ENCODE assay signal across 17 mouse cellular contexts in genomic region chr19:28351068-28352066, GRCm38 (mm10).
DNase-seq lines count a peak whose midpoint lies in the region; ATAC-seq and TF ChIP-seq lines count a peak whose summit lies in the region.
"Had no signal": no experiment of that assay in that cellular context is flagged by ENCODE, and none has a peak within 500 bp of the region (broad histone marks: within the 10 kb centered on the region; RNA-seq: fewer than 3 reads in every experiment).

No protein-coding gene starts in this region.

- no peaks in the 10 kb centered on the region for H3K9me3 ChIP-seq in hindbrain, embryonic 14.5 days (ENCODE audit: control insufficient read depth, low read length)
- no peaks in the 10 kb centered on the region for H3K9me3 ChIP-seq in hindbrain, embryonic 12.5 days (replicated peaks)
- H3K9me3 ChIP-seq in limb, embryonic 14.5 days (ENCODE audit: control insufficient read depth, low read length), result no peaks in the 10 kb centered on the region
- H3K9me3 ChIP-seq in forebrain, postnatal 0 days (ENCODE audit: low read length), result no peaks in the 10 kb centered on the region
- H3K9me3 ChIP-seq: heart, embryonic 12.5 days; liver, embryonic 12.5 days; lung, embryonic 15.5 days had no signal

- 46% methylated on average over 13 of the region's 13 CpGs for WGBS in hindbrain, embryonic 14.5 days
- 65% methylated on average over 13 of the region's 13 CpGs for WGBS in hindbrain, embryonic 12.5 days
- 25% methylated on average over 13 of the region's 13 CpGs for WGBS in limb, embryonic 14.5 days
- 58% methylated on average over 13 of the region's 13 CpGs for WGBS in forebrain, postnatal 0 days

- H3K27ac ChIP-seq in hindbrain, embryonic 14.5 days, result no peak overlapping the region
- no peak overlapping the region for H3K27ac ChIP-seq in hindbrain, embryonic 12.5 days
- H3K27ac ChIP-seq in limb, embryonic 14.5 days (replicated peaks; ENCODE audit: low read depth, low read length), result no peak overlapping the region
- no peak overlapping the region for H3K27ac ChIP-seq in forebrain, postnatal 0 days (ENCODE audit: low read depth, low read length)
- H3K27ac ChIP-seq: liver, embryonic 12.5 days; lung, embryonic 15.5 days had no signal

- no peak overlapping the region for H3K4me2 ChIP-seq in hindbrain, embryonic 14.5 days (replicated peaks)
- H3K4me2 ChIP-seq in hindbrain, embryonic 12.5 days (replicated peaks), result no peak overlapping the region
- no peak overlapping the region for H3K4me2 ChIP-seq in limb, embryonic 14.5 days (replicated peaks; ENCODE audit: low read depth, low read length, severe bottlenecking)
- no peak overlapping the region for H3K4me2 ChIP-seq in forebrain, postnatal 0 days (ENCODE audit: low read depth)
- H3K4me2 ChIP-seq: heart, embryonic 12.5 days; liver, embryonic 12.5 days; lung, embryonic 15.5 days had no signal

- no peaks in the 10 kb centered on the region for H3K27me3 ChIP-seq in hindbrain, embryonic 14.5 days (ENCODE audit: control insufficient read depth, insufficient read depth, low read length)
- no peaks in the 10 kb centered on the region for H3K27me3 ChIP-seq in hindbrain, embryonic 12.5 days
- no peaks in the 10 kb centered on the region for H3K27me3 ChIP-seq in limb, embryonic 14.5 days (ENCODE audit: control insufficient read depth, insufficient read depth, low read length)
- peaks cover 3% of the 10 kb centered on the region; the same call in 1 of the 2 replicates for H3K27me3 ChIP-seq in forebrain, postnatal 0 days (ENCODE audit: insufficient read depth, low read length)
- H3K27me3 ChIP-seq: heart, embryonic 12.5 days; liver, embryonic 12.5 days; lung, embryonic 15.5 days had no signal

- peaks cover 7% of the 10 kb centered on the region; the same call in 1 of the 2 replicates for H3K4me1 ChIP-seq in hindbrain, embryonic 14.5 days (replicated peaks; ENCODE audit: control insufficient read depth, insufficient read depth, low read length)
- H3K4me1 ChIP-seq in hindbrain, embryonic 12.5 days, result peaks cover 11% of the 10 kb centered on the region
- H3K4me1 ChIP-seq in limb, embryonic 14.5 days (ENCODE audit: control insufficient read depth, insufficient read depth, low read length), result peaks cover 23% of the 10 kb centered on the region
- H3K4me1 ChIP-seq in forebrain, postnatal 0 days (ENCODE audit: insufficient read depth), result no peaks in the 10 kb centered on the region
- H3K4me1 ChIP-seq: heart, embryonic 12.5 days; liver, embryonic 12.5 days; lung, embryonic 15.5 days had no signal

- no peaks in the 10 kb centered on the region for H3K36me3 ChIP-seq in hindbrain, embryonic 14.5 days (replicated peaks; ENCODE audit: control insufficient read depth, insufficient read depth)
- H3K36me3 ChIP-seq in hindbrain, embryonic 12.5 days, result no peaks in the 10 kb centered on the region
- no peaks in the 10 kb centered on the region for H3K36me3 ChIP-seq in limb, embryonic 14.5 days (ENCODE audit: control insufficient read depth, insufficient read depth, low read length)
- no peaks in the 10 kb centered on the region for H3K36me3 ChIP-seq in forebrain, postnatal 0 days (ENCODE audit: insufficient read depth)
- H3K36me3 ChIP-seq: heart, embryonic 12.5 days; liver, embryonic 12.5 days; lung, embryonic 15.5 days had no signal

- no peak for TF ChIP-seq POLR2A in limb, embryonic 14.5 days (IDR thresholded peaks at IDR 0.05; ENCODE audit: borderline replicate concordance, extremely low read depth, insufficient read depth, insufficient read length)

- no peak for TF ChIP-seq CTCF in forebrain, postnatal 0 days (IDR thresholded peaks at IDR 0.05; ENCODE audit: low read depth)

- H3K9ac ChIP-seq in hindbrain, embryonic 14.5 days, result no peak overlapping the region
- H3K9ac ChIP-seq in hindbrain, embryonic 12.5 days, result no peak overlapping the region
- H3K9ac ChIP-seq in limb, embryonic 14.5 days (ENCODE audit: low read depth, low read length, severe bottlenecking), result no peak overlapping the region
- no peak overlapping the region for H3K9ac ChIP-seq in forebrain, postnatal 0 days
- H3K9ac ChIP-seq: heart, embryonic 12.5 days; liver, embryonic 12.5 days; lung, embryonic 15.5 days had no signal

- no peak overlapping the region for H3K4me3 ChIP-seq in hindbrain, embryonic 14.5 days (replicated peaks; ENCODE audit: low read length)
- no peak overlapping the region for H3K4me3 ChIP-seq in hindbrain, embryonic 12.5 days
- no peak overlapping the region for H3K4me3 ChIP-seq in limb, embryonic 14.5 days (replicated peaks; ENCODE audit: low read length)
- no peak overlapping the region for H3K4me3 ChIP-seq in forebrain, postnatal 0 days (ENCODE audit: low read depth, low read length)
- H3K4me3 ChIP-seq: heart, embryonic 12.5 days; liver, embryonic 12.5 days; lung, embryonic 15.5 days had no signal

- no peak for ATAC-seq in hindbrain, embryonic 14.5 days (ENCODE audit: low FRiP score)
- ATAC-seq in hindbrain, embryonic 12.5 days (ENCODE audit: low FRiP score), result no peak
- ATAC-seq in limb, embryonic 14.5 days (ENCODE audit: low FRiP score, low read depth), result peak; percentile 53; the same call in 1 of the 2 replicates
- ATAC-seq in forebrain, postnatal 0 days, result no peak
- ATAC-seq: liver, embryonic 12.5 days had no signal

- intact Hi-C loops in left cerebral cortex, postnatal 10 days (cut with DNase I), result no loop called here
- intact Hi-C loops in gastrocnemius, postnatal 36 days (cut with DNase I), result no loop called here

- DNase-seq in hindbrain, embryonic 14.5 days (ENCODE audit: low spot score), result peak; percentile 50
- peak; percentile 22 for DNase-seq in retina, embryonic 14.5 days (ENCODE audit: low spot score)
- DNase-seq in retina, postnatal 1 day, result no peak
- DNase-seq in limb, embryonic 14.5 days (ENCODE audit: low spot score), result peak; percentile 61
- no peak for DNase-seq in left cerebral cortex, postnatal 10 days (ENCODE audit: extremely low spot score in 1 of 2, low spot score in 2 of 2)
- DNase-seq in forebrain, postnatal 0 days, result no peak
- DNase-seq in gastrocnemius, postnatal 36 days, result no peak
- DNase-seq: B cell, adult 2 months; cerebellum, adult 11-12 months; gastrocnemius, postnatal 14 days; heart, postnatal 4 days; kidney, adult 8-10 months; thymus, postnatal 4 days had no signal

Comparison
In these comparisons a context has a peak if more than half of its experiments do, and no peak if none do; other contexts are left out.
1. DNase-seq: peak in hindbrain, embryonic 14.5 days (single experiment), retina, embryonic 14.5 days (single experiment) and limb, embryonic 14.5 days (single experiment); none in retina, postnatal 1 day (single experiment), left cerebral cortex, postnatal 10 days (0 of 2), forebrain, postnatal 0 days (single experiment) and gastrocnemius, postnatal 36 days (0 of 2).